Mouse (Mus musculus): ENCODE measurements around the gene Slc22a20. TPM values are rescaled to one million over a fixed set of nuclear protein-coding genes. Genes with fewer than 3 reads are reported as not detected.
A peak's percentile ranks its signal among the peaks of the same experiment; 100 is the strongest.

Gene Slc22a20
- not detected in 2 replicates for total RNA-seq (2015; ENCODE audit: low replicate concordance)
- not detected in 2 replicates for total RNA-seq (2017; ENCODE audit: low replicate concordance)

DNA sequence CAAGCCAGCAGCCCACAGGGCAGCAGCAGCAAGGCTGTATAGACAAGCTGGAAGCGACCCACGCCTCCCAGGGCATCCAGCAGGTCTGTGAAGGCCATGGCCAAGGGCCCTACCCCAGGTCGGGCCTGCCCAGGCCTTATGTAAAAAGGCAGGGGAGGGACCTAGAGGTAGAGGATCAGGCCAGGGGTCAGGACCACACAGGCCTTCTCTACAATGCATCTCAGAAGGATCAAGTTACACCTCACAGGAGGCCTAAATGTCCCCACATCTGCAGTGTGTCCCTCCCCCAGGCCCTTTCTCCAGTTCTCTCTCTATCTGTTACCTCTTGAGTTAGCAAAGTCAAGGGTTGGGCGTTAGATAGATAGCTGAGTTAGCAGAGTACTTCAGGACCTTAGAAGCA lies at the start of gene Slc22a20:
Gene Slc22a20 (minus strand): TSS at position 101 of the 400 bp plus-strand sequence.
- no peak for ATAC-seq (replicated peaks; ENCODE audit: low FRiP score, poor library complexity, severe bottlenecking)

- ATAC-seq (replicated peaks; ENCODE audit: low FRiP score, poor library complexity, severe bottlenecking): 0 out of 2 replicates have a peak, but pooled peaks have one; percentile 30
These were observed 44.8 kb upstream of the Slc22a20 start for GRCm38 (mm10) chr19:6030520-6031280.

DNA sequence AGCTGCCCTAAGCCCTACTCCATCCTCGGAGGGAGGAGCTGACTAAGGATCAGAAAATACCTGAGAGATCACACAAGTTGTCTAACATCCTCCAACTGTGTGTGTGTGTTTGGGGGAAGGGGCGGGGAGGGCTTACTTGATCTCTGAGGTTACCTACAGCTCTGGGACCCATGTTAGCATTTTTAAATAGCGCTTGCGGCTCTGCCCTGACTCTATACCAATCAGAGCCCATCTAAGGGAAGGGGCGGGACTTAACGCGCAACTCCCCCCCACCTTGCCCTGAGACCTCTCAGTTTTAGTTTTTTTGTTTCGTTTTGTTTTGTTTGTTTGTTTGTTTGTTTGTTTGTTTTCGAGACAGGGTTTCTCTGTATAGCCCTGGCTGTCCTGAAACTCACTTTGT lies 43.5 kb upstream of the Slc22a20 start:
- no peak for ATAC-seq (replicated peaks; ENCODE audit: low FRiP score, poor library complexity, severe bottlenecking)

- no peak for ATAC-seq (replicated peaks; ENCODE audit: low FRiP score, poor library complexity, severe bottlenecking)
These were observed 43.0 kb upstream of the Slc22a20 start for GRCm38 (mm10) chr19:6028991-6029390.

DNA sequence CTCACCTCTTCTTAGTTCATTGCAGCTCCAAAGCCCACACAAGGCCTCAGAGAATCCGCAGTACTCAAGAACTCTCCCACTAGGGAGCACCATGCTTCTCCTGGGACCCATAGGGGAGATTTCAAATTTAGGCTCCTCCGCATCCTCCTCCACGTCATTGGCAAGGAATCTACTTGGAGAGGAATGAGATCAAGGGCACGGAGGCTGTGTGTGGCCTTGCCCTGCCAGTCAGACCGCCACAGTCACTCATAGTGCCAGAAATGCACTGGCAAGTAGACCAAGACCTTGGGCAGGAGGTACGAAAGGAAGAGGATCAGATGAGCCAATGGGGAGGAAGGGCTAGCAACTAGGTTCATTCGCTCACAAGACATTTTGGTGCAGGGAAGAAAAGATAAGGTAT lies 38.0 kb upstream of the Slc22a20 start:
- no peak for ATAC-seq (replicated peaks; ENCODE audit: low FRiP score, poor library complexity, severe bottlenecking)

DNA sequence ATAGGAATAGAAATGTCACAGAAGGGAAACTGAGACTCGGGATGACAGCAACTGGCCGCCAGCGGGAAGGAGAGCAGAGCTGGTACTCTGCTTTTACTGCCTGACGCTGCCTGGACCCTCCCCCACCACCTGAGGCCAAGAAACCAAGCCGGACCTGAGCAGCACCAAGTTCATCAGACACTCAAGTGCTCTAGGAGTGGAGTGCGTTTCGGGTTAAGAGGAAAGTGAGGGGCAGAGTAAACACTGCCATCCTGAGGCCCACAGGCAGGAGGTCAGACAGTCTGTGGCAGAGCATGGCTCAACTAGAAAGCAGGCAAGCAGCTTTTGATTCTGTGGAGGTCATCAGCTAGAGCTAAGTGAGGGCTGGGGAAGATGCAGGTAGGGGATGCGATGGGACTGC lies 37.1 kb upstream of the Slc22a20 start:
- no peak for ATAC-seq (replicated peaks; ENCODE audit: low FRiP score, poor library complexity, severe bottlenecking)

GRCm38 (mm10) chr19:6020276-6020675 lies 34.3 kb upstream of the Slc22a20 start:
- no peak for ATAC-seq (replicated peaks; ENCODE audit: low FRiP score, poor library complexity, severe bottlenecking)

DNA sequence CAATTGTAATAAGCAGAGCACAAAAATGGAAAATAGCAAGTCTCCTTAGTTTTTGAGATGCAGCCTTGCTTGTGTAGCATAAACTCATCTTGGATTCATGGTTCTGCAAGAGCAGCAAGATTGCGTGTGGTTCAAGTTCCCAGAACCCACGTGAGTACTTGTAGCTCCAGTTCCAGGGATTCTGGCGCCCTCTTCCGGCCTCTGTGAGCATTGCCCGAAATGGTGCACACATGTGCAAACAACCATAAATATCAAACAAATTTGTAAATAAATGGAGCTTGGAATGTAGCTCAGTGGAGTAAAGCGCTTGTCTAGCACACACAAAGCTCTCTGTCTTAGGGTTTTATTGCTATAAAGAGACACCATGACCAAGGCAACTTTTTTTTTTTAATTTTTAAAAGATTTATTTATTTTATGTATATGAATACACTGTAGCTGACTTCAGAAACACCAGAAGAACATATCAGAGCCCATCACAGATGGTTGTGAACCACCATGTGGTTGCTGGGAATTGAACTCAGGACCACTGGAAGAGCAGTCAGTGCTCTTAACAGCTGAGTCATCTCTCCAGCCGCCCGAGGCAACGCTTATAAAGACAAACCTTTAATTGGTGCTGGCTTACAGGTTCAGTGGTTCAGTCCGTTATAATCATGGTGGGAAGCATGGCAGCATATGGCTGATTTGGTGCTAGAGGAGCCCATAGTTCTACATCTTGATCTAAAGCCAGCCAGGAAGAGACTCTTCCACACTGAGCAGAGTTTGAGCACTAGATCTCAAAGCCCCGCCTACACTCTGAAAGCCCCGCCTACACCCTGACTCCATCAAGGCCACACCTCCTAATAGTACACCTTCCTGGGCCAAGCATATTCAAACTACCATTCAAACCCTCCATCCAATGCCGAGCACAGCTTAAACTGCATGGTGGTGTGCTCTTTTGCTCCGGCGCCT lies 32.5 kb upstream of the Slc22a20 start:
- peak; percentile 61 for ATAC-seq (replicated peaks; ENCODE audit: low FRiP score, poor library complexity, severe bottlenecking)

- no peak for ATAC-seq (replicated peaks; ENCODE audit: low FRiP score, poor library complexity, severe bottlenecking)
These were observed 30.6 kb upstream of the Slc22a20 start for GRCm38 (mm10) chr19:6016532-6016931.

DNA sequence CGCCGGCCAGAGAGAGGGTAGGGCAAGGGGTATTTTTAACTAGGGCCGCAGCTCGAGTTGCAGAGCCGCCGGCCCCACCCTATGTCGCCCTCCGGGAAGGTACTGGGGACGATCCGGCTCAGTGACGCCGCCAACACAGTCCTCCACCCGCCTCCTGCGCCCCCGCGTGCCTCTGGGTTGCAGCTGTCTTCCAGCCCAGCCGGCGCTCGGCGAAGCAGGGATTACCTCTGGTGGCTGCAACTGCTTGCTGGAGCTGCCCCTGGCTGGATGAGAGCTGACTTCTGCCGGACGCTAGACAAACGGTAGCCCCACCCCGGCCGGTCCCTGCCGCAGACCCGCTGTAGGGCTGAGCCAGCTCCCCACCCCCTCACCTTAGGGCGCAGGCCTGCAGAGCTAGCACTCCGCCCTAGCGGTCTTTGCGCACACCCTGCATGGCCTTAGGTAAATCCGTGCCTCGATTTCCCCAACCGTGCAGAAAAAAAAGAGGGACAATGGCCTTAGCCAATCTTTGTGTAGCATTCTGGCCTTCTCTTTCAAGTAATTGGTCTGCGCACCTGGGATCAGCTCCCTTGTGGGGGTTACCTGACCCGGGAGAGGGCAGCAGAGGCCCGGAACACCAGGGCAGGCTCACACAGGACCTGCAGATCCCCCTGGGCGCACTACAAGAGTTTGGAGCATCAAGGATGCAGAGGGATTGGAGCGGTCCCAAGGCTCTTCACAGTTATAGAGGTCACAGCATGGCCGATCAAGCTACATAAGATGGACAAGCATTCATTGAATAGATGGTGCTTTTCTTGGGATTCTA lies 29.8 kb upstream of the Slc22a20 start, which contains the start of gene Capn1:
Gene Capn1 (minus strand): TSS at position 387 of the 805 bp plus-strand sequence.
- ATAC-seq (replicated peaks; ENCODE audit: low FRiP score, poor library complexity, severe bottlenecking): peak; percentile 47

DNA sequence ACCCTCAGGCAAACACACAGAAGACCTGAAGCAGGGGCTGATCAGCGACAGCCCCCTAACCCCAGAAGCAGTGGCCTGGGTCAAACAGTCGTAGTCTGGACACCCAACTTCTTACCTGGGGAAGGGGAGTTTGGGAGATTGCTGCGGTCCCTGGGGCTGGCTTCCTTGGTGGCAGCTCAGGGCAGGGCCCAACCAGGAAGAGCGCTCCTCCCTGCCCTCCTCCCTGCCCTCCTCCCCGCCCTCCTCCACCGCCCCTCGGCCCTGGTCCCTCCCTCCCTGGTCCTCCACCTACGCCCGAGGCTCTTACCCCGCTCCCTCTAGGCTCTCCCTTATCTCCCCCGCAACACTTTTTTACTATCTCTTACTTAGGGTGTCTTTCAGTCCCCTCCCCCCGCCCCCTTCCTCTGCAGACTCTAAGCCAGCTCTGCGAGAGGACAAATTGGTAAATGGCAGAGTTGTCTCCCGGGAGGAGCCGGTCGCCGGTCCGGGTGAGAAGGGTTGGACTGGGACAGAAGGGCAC lies 29.1 kb upstream of the Slc22a20 start:
- ATAC-seq (replicated peaks; ENCODE audit: low FRiP score, poor library complexity, severe bottlenecking): peak; percentile 84

- no peak for ATAC-seq (replicated peaks; ENCODE audit: low FRiP score, poor library complexity, severe bottlenecking)
These were observed 27.7 kb upstream of the Slc22a20 start for GRCm38 (mm10) chr19:6013691-6014090.

- ATAC-seq (replicated peaks; ENCODE audit: low FRiP score, poor library complexity, severe bottlenecking): no peak
These were observed 23.2 kb upstream of the Slc22a20 start for GRCm38 (mm10) chr19:6009137-6009536.

DNA sequence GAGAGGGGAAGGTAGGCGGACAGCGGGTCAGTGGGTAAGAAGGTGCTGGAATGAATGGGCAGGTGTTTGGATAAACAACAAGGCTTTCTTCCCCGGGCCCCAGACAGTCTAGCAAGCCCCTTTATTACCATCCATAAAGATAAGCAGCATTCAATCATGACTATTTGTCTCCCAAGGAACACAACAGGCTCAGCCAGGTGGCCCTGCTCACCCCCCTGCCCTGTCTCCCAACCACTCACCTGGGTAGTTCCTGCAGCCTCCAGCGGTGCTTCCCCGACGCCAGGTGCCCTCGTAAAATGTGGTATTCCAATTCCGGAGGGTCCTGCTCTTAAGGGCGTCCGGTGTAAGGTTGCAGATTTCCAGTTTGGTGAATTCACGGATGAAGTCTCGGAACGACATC lies 21.1 kb upstream of the Slc22a20 start:
- no peak for ATAC-seq (replicated peaks; ENCODE audit: low FRiP score, poor library complexity, severe bottlenecking)

DNA sequence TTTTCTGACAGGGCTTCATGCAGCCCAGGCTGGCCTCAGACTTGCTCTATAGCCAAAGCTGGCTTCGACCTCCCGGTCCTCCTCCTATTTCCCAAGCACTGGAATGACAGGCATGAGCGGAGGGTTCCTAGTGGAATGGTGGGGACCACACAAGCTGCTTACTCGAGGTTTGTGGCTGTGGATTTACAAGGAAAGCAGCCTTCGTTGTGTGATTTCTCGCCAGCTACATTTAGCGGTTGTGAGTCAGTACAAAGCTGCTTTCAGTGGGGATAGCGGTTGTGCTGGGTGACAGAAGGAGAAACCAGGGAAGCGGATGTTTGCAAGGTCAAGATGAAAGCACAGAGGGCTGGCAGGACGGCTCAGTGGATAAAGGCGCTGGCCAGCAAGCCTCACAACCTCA lies 19.6 kb upstream of the Slc22a20 start:
- ATAC-seq (replicated peaks; ENCODE audit: low FRiP score, poor library complexity, severe bottlenecking): no peak

- ATAC-seq (replicated peaks; ENCODE audit: low FRiP score, poor library complexity, severe bottlenecking): no peak
These were observed 14.0 kb upstream of the Slc22a20 start for GRCm38 (mm10) chr19:5999969-6000368.

GRCm38 (mm10) chr19:5998180-5998579 lies 12.2 kb upstream of the Slc22a20 start:
- 0 out of 2 replicates have a peak, but pooled peaks have one; percentile 61 for ATAC-seq (replicated peaks; ENCODE audit: low FRiP score, poor library complexity, severe bottlenecking)

GRCm38 (mm10) chr19:5994711-5995110 lies 8.8 kb upstream of the Slc22a20 start:
- no peak for ATAC-seq (replicated peaks; ENCODE audit: low FRiP score, poor library complexity, severe bottlenecking)

DNA sequence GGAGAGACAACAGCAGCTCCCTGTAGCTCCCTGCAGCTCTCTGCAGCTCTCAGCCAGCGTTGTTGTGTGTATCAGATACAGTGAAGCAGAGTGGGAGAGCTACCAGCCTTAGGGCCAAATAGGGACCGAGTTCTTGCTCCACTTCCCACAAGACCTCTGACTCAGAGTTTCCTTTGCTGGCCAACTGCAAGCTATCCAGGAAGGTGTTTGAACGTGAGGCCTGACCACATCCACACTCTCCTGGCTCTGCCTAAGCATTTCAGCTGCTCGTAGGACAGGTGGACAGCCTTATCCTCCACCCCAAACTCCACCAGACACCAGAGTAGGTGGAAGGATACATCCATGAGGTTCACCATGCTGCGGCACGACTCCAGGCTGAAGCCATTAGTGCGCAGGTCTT lies 6.1 kb upstream of the Slc22a20 start:
- no peak for ATAC-seq (replicated peaks; ENCODE audit: low FRiP score, poor library complexity, severe bottlenecking)

All from erythroid progenitor cell, adult 5-6 weeks (primary cell).